Mouse (Mus musculus): ENCODE data around the gene Oas3.

- TF ChIP-seq GATA1 (IDR thresholded peaks at IDR 0.05; ENCODE audit: low read length) = no peak
- no peak for TF ChIP-seq TAL1 (IDR thresholded peaks at IDR 0.05; ENCODE audit: low read length)
These were observed 5.0 kb upstream of the Oas3 start for GRCm38 (mm10) chr5:120782446-120782845.
